Mouse (Mus musculus) kidney, embryonic 15.5 days (tissue): Measurements from ENCODE around the gene Olfr767. TPM values are rescaled to one million over a fixed set of nuclear protein-coding genes. Genes with fewer than 3 reads are reported as not detected.
"Not testable (repeated sequence)": the region's sequence is repeated elsewhere in the genome, so short reads cannot be mapped to it uniquely, and the experiment has no call there.

Source experiments
- ATAC-seq: fragments of 200-750 bp; cut with Nextera tagmentation; replicated peaks from 2 replicates; pipeline ENCODE4 v1.8.0; 2017; ENCODE audit warnings: moderate TSS enrichment; ENCODE audit not compliant: low FRiP score
- H3K27ac ChIP-seq: fragments of 300-500 bp; sonication (generic); 2 replicates; pipeline ENCODE4 v1.5.1; 2015; ENCODE audit warnings: mild to moderate bottlenecking, inconsistent platforms
- H3K27me3 ChIP-seq: fragments of 300-500 bp; sonication (generic); 2 replicates; pipeline ENCODE4 v1.6.1; 2015; ENCODE audit warnings: inconsistent platforms
- H3K36me3 ChIP-seq: fragments of 300-500 bp; sonication (generic); 2 replicates; pipeline ENCODE4 v1.6.1; 2015; ENCODE audit warnings: inconsistent platforms
- H3K4me1 ChIP-seq: fragments of 300-500 bp; sonication (generic); 2 replicates; pipeline ENCODE4 v1.6.1; 2015; ENCODE audit warnings: inconsistent platforms
- H3K4me2 ChIP-seq: fragments of 300-500 bp; sonication (generic); 2 replicates; pipeline ENCODE4 v1.6.1; 2015; ENCODE audit warnings: moderate library complexity, mild to moderate bottlenecking, inconsistent platforms
- H3K4me3 ChIP-seq: fragments of 300-500 bp; sonication (generic); replicated peaks from 2 replicates; pipeline ENCODE4 v1.5.1; 2015; ENCODE audit warnings: mild to moderate bottlenecking, inconsistent platforms
- H3K9ac ChIP-seq: fragments of 300-500 bp; sonication (generic); 2 replicates; pipeline ENCODE4 v1.6.1; 2015; ENCODE audit warnings: mild to moderate bottlenecking, inconsistent platforms
- H3K9me3 ChIP-seq: fragments of 300-500 bp; sonication (generic); replicated peaks from 2 replicates; pipeline ENCODE4 v1.6.1; 2016; ENCODE audit warnings: inconsistent platforms
- WGBS: fragments of 180-500 bp; shearing (Covaris S2); methylation state at CpG from one replicate; pipeline ENCODE4 v1.1.7; 2015; ENCODE audit warnings: mixed read lengths; 5-methylcytosine and 5-hydroxymethylcytosine counted together
- polyA plus RNA-seq: library from polyadenylated mRNA; unstranded; fragments of >200 nt; fragmentation: Nextera tagmentation; extraction: Ambion mirVana; gene quantifications from 2 replicates; pipeline ENCODE4 v1.2.1, GENCODE M21; 2015

Gene Olfr767
- not detected in 2 replicates for polyA plus RNA-seq

- not testable (repeated sequence) for ATAC-seq, H3K4me2 ChIP-seq, H3K9me3 ChIP-seq, H3K4me3 ChIP-seq, H3K4me1 ChIP-seq, H3K27me3 ChIP-seq, H3K36me3 ChIP-seq, H3K9ac ChIP-seq, H3K27ac ChIP-seq
Observed at GRCm38 (mm10) chr10:129082810-129083209, at the start of gene Olfr767. TSS of gene Olfr767 (minus strand) at chr10:129082910.

- Histone ChIP-seq H3K4me3 (no peak within 1 kb of the TSS), H3K4me2 (no peak within 1 kb of the TSS), H3K27me3 (no peaks in the 10 kb centered on the region), H3K9me3 (no peaks in the 10 kb centered on the region), H3K9ac (no peak within 1 kb of the TSS), H3K27ac (no peak within 1 kb of the TSS), H3K36me3 (no peaks in the 10 kb centered on the region), H3K4me1 (no peaks in the 10 kb centered on the region)
- no peak for ATAC-seq
- 62% methylated on average over 2 of the region's 2 CpGs for WGBS
Observed at GRCm38 (mm10) chr10:129117761-129118160, 35.1 kb upstream of the Olfr767 start, which contains the start of gene Olfr769. TSS of gene Olfr769 (minus strand) at chr10:129117861.

GRCm38 (mm10) chr10:129115146-129115545, 32.4 kb upstream of the Olfr767 start:
- Histone ChIP-seq H3K4me2 (no peak overlapping the region), H3K9me3 (no peaks in the 10 kb centered on the region), H3K36me3 (no peaks in the 10 kb centered on the region), H3K27me3 (no peaks in the 10 kb centered on the region), H3K4me1 (no peaks in the 10 kb centered on the region), H3K9ac (no peak overlapping the region), H3K4me3 (no peak overlapping the region), H3K27ac (no peak overlapping the region)
- 84% methylated on average over 3 of the region's 3 CpGs for WGBS
- no peak for ATAC-seq

- ATAC-seq, result no peak
- no peaks in the 10 kb centered on the region for H3K4me1 ChIP-seq
- 48% methylated on average over 3 of the region's 3 CpGs for WGBS
- H3K9ac ChIP-seq, result no peak overlapping the region
- no peak overlapping the region for H3K4me3 ChIP-seq
- no peaks in the 10 kb centered on the region for H3K36me3 ChIP-seq
- H3K4me2 ChIP-seq, result no peak overlapping the region
- H3K27ac ChIP-seq, result no peak overlapping the region
- no peaks in the 10 kb centered on the region for H3K9me3 ChIP-seq
- no peaks in the 10 kb centered on the region for H3K27me3 ChIP-seq
Observed at GRCm38 (mm10) chr10:129101231-129101630, 18.5 kb upstream of the Olfr767 start.

GRCm38 (mm10) chr10:129099275-129099674, 16.6 kb upstream of the Olfr767 start, which contains the start of gene Olfr768:
TSS of gene Olfr768 (minus strand) at chr10:129099375.
- no peaks in the 10 kb centered on the region for H3K36me3 ChIP-seq
- H3K27ac ChIP-seq, result no peak within 1 kb of the TSS
- H3K9ac ChIP-seq, result no peak within 1 kb of the TSS
- no peaks in the 10 kb centered on the region for H3K4me1 ChIP-seq
- 73% methylated on average over 1 of the region's 1 CpGs for WGBS
- no peak for ATAC-seq
- H3K4me2 ChIP-seq, result no peak within 1 kb of the TSS
- no peaks in the 10 kb centered on the region for H3K9me3 ChIP-seq
- no peak within 1 kb of the TSS for H3K4me3 ChIP-seq
- H3K27me3 ChIP-seq, result no peaks in the 10 kb centered on the region

- WGBS, result 89% methylated on average over 2 of the region's 2 CpGs
- no peak within 1 kb of the TSS for H3K27ac ChIP-seq
- no peaks in the 10 kb centered on the region for H3K27me3 ChIP-seq
- ATAC-seq, result no peak
- no peaks in the 10 kb centered on the region for H3K4me1 ChIP-seq
- no peaks in the 10 kb centered on the region for H3K9me3 ChIP-seq
- H3K4me2 ChIP-seq, result no peak within 1 kb of the TSS
- no peak within 1 kb of the TSS for H3K4me3 ChIP-seq
- no peak within 1 kb of the TSS for H3K9ac ChIP-seq
- no peaks in the 10 kb centered on the region for H3K36me3 ChIP-seq
Observed at GRCm38 (mm10) chr10:129068877-129069276, 13.8 kb downstream of the Olfr767 start, which contains the start of gene Olfr766-ps1. TSS of gene Olfr766-ps1 (minus strand) at chr10:129068977.

GRCm38 (mm10) chr10:129049898-129050297, 32.8 kb downstream of the Olfr767 start, which contains the start of gene Olfr765:
TSS of gene Olfr765 (minus strand) at chr10:129049998.
- H3K27ac ChIP-seq, H3K9ac ChIP-seq, H3K4me1 ChIP-seq, H3K4me3 ChIP-seq, H3K27me3 ChIP-seq, H3K9me3 ChIP-seq, ATAC-seq, H3K4me2 ChIP-seq, H3K36me3 ChIP-seq: not testable (repeated sequence)

- Histone ChIP-seq H3K9me3 (no peaks in the 10 kb centered on the region), H3K27ac (no peak within 1 kb of the TSS), H3K4me2 (no peak within 1 kb of the TSS), H3K4me1 (no peaks in the 10 kb centered on the region), H3K4me3 (no peak within 1 kb of the TSS), H3K36me3 (no peaks in the 10 kb centered on the region), H3K9ac (no peak within 1 kb of the TSS), H3K27me3 (no peaks in the 10 kb centered on the region)
- ATAC-seq, result no peak
- 83% methylated on average over 3 of the region's 3 CpGs for WGBS
Observed at GRCm38 (mm10) chr10:129039796-129040195, 42.9 kb downstream of the Olfr767 start, which contains the start of gene Olfr764-ps1. TSS of gene Olfr764-ps1 (minus strand) at chr10:129039896.

GRCm38 (mm10) chr10:129028343-129028742, 54.4 kb downstream of the Olfr767 start:
- Histone ChIP-seq H3K27ac (no peak overlapping the region), H3K9ac (no peak overlapping the region), H3K4me1 (no peaks in the 10 kb centered on the region), H3K36me3 (no peaks in the 10 kb centered on the region), H3K4me3 (no peak overlapping the region), H3K27me3 (no peaks in the 10 kb centered on the region), H3K4me2 (no peak overlapping the region), H3K9me3 (no peaks in the 10 kb centered on the region)
- WGBS, result 23% methylated on average over 2 of the region's 2 CpGs
- peak; percentile 63 for ATAC-seq

- ATAC-seq, result peak; percentile 73; the same call in 1 of the 2 replicates
- H3K36me3 ChIP-seq, result no peaks in the 10 kb centered on the region
- no peaks in the 10 kb centered on the region for H3K4me1 ChIP-seq
- H3K9ac ChIP-seq, result no peak overlapping the region
- no peak overlapping the region for H3K4me3 ChIP-seq
- 59% methylated on average over 3 of the region's 3 CpGs for WGBS
- no peaks in the 10 kb centered on the region for H3K27me3 ChIP-seq
- H3K27ac ChIP-seq, result no peak overlapping the region
- H3K9me3 ChIP-seq, result no peaks in the 10 kb centered on the region
- no peak overlapping the region for H3K4me2 ChIP-seq
Observed at GRCm38 (mm10) chr10:129026018-129026662, 56.6 kb downstream of the Olfr767 start.
